Mouse (Mus musculus) gastrocnemius, adult 18-20 months (tissue): ENCODE results near the gene Avil. TPM values are rescaled to one million over a fixed set of nuclear protein-coding genes. Genes with fewer than 3 reads are reported as not detected.
A peak's percentile ranks its signal among the peaks of the same experiment; 100 is the strongest.

Source experiments
- DNase-seq: peaks from one replicate; pipeline ENCODE4 v3.0.0; 2021; ENCODE audit warnings: low spot score
- total RNA-seq, 2 experiments: library from RNA; stranded (reverse); gene quantifications; 2 replicates each; pipeline ENCODE4 v1.2.3; 2021

Gene Avil
- total RNA-seq, 2 experiments from 2014 or later = 2.9 to 3.6 TPM

DNA sequence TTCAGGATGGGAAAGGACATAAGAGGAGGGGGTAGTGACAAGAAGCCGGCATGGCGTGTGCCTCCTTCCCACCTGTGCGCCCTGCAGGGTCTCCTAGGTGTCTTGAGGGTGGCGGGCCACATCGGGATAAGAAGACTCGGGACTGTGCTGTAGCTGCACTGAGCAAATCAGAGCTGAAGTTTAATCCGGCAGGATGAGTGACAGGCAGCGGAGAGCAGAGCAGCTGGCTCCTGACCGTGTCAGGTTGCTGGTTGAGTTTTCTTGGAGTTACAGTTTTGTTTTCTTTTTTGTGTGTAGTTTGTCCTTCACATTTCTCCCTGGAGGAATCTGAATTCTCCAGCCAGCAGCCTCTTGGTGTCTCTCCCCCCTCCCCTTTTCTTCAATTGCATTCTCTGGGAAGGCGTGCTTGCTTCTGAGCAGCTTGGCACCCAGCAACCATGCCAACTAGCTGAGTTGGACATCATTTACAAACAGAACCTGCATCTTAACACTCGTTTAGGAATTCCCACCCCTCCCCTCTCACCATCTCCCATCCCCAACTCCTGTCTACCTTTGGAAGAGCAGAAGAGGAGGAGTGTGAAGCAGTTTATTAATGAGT lies 19.5 kb upstream of the Avil start:
- DNase-seq = peak; percentile 64

DNA sequence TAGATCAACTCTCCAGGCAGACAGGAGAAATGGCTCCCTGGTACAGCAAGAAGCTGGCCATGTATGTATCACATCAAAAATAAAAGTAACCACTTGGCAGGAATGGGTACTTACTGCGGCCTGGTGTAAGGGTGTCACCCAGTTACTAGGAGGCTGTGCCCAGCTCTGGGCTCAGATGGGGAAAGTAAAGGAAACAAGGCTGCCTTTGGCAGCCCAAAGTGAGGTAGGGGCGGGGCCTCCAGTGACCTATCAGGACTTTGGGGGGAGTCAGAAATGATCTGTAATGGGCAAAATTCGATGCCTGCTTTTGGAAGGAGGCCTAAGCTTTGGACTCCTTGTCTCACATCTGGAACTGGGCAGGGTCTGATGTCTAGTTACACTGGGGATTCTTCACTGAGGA lies 18.8 kb upstream of the Avil start:
- no peak for DNase-seq

DNA sequence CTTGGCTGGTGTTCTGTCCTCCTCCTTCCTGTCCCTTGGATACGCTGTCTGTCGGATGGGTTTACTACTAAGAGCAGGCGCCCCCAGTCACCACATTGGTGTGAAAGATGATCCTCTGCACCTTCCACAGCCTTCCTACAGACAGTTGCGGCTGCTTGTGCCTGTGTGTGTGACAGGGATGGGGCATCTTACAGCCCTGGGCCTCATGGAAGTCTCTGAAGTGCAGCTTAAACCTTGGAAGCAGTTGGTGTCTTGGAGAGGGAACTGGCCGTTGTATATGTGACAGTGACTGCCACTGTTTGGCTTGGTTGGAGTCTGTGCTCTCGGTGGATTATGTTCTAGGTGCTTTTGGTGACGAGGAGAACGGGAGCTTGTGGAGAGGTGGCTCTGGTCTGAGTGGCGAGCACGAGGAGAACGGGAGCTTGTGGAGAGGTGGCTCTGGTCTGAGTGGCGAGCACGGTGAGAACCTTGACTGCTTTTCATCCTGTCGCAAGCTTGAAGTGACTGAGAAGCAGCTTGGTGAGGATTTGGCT lies 17.2 kb upstream of the Avil start:
- DNase-seq = no peak

DNA sequence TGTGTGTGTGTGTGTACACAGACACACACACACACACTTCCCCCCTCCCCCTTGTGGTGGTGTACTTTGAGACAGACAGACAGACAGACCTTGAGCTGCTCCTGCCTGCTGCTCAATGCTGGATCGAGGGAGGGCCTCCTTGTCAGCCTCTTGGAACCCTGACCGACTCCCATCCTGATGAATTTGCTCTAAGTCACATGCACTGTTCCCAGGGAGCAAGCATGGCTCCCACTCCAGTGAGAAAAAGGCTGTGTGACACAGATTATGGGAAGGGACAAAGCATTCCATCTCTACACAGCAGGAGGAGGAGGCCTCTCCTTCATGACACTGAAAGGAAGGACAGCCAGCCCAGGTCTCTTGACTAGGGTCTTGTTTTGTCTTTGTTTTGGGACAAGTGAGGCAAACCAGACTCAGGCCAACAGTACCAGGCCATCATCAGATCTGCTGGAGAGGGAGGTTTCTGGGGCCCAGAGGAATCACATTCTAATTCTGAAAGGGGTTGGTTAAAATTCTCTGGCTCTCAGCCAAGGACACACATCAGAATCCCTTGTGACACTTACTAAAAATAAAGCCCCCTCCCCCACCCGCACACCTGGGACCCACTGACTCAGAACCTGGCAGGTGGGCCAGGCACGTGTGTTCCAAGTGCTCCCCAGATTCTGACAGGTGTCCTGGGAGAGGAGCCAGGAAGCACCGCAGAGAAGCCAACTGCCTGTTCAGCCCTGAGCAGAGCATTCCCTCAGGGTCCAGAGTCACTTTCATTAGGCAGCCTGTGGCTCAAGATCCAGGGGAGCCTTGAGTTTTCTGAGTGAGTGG lies 16.1 kb upstream of the Avil start:
- peak; percentile 78 for DNase-seq

DNA sequence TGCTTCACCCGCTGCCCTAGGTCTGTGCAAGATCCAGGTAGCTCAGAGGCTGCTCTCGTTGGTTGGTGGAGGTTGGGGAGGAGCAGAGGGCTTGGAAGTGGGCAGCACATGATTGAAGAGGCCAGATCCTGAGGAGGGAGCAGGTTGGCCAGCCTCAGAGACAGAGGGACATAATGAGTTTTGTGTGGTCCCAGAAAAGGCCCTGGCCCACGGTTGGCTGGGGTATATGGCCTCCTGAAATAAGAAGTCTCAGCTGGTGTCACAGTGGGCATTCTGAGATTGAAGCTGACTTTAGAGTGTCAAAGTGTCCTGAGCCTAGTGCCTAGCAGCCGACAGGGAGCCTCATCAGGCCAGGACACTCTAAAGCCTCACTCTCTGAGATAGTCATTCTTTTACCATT lies 15.4 kb upstream of the Avil start:
- DNase-seq = no peak

DNA sequence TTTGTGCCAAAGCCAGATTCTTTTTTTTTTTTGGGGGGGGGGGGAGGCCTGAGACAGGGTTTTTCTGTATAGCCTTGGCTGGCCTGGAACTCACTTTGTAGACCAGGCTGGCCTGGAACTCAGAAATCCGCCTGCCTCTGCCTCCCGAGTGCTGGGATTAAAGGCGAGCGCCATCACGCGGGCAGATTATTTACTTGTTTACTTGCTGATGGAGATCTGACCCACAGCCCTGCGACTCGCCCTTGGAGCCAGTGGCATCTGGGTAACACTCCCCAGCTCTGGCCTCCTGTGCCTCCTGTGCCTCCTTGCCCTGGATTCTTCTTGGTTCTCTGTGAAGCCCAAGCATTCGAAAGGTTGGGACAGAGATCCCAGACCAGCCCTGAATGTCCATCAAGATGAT lies 14.9 kb upstream of the Avil start:
- no peak for DNase-seq

DNA sequence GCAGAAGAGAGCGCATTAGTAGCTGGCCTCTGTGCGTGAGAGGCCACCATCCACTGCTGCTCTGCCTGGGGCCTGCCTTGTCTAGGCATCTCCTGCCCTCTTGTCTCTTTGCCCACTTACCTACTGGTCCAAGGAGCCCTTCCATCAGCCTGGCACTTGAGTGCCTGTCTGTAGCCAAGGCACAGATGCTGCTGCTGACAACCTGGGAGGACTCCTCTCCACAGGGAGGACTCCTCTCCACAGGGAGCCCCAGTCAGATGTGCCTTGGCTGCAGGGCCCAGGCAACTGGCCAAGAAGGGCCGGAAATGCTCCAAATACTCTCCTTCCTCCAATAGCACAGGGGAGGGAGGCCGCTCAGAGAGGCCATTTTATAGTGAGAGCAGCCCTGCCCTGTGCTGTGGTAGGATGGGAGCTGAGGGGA lies 14.0 kb upstream of the Avil start:
- peak; percentile 92 for DNase-seq

DNA sequence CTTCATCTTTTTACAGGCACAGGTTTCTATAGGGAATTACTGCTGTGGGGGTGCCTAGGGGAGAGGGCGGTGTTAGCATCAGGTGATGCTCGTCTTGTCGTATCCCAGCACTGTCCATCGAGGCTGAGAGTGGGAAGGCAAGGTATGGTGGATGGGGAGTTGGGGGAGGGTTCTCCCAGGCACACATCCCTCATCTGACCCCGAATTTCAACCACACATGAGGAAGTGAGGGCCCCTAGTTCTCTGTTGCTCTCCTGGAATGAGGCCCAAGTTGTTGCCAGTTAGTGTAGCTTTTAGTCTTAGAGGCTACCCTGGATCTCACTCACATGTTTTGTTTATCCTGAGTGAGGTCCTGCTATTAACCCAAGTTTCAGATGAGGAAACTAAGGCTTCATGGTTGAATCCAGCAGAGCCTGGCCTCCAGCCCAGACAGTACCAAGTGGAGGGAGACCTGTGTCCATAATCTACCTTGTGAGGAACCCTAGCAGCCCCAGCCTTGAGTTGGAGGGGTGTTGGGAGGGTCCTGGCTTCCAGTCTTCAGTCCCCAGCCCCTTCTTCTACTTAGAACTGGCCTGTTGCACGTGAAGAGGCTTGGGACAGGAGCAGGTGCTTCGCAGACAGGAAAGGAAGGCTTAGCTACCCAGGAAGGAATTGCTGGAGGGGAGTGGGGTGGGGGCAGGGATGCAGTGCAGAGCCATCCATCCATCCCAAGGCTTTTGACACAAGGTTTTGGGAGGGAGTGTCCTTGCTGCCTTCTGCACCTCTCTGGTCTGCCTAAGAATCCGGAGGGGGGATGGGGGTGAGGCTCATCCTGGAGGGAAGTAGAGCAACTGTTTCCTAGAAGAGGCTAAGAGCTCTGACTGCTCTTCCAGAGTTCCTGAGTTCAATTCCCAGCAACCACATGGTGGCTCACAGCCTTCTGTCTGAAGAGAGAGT lies 13.1 kb upstream of the Avil start:
- no peak for DNase-seq

DNA sequence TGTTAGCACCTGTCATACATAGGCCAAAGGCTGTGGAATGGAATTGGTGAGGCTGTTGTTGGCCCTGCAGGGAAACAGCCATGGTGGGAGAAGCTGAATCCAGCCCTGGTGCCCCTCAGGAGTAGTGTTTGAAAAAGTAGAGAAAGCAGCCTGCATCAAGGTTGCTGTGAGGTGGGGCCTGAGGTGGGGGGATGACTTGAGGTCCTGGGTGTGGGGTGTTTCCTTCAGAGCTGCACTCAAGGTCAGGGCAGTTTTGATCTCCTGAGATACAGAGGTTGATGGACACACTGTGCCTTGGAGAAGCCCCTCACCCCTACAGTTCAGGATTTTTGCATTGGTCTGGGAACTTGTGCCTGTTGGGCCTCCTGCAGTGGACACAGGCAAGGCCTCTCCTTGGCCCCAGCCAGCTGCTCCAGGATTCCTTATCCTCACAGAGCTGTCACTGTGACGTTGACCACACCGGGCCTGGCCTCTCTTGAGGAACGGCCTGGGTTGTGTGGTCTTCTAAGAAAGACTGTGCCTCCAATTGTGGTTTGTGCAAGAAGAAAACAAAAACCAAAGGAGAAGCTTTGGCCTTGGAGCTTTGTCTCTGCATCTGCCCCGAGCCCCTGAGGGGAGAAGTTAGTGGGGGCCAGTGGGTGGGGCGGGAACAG lies 11.9 kb upstream of the Avil start:
- no peak for DNase-seq

DNA sequence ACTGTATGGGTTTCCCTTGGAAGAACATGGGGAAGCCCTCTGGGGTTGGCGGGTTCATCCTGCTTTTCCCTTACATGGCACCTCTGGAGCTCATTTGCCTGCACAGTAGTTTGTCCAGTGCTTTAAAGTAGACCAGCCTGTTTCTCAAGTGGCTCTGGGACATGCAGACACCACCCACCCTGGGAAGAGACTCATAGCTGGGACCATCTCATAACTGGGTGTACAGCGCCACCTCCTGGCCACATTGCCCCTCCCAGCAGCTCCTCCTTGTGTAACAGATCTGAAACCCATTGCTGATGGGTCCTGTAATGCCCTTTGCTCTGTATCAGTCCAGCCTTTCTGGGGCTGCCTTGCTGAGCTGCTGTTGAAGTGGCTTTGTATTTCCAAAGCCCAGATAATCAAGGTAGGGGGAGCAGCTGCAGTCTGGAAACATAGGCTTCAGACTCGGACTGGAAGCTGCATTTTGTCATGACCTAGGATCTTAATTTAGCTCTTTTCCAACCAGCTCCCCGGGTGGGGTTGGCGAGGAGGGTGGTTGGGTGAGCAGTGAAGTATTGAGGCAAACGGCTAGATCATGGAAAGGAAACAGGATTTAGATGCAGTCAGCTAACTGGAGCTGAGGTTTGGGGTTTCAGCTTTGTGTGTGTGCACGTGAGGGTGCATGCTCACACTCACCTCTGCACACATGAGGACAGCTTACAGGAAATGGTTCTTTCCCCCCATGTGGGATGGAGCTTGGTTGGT lies 10.0 kb upstream of the Avil start:
- peak; percentile 91 for DNase-seq

DNA sequence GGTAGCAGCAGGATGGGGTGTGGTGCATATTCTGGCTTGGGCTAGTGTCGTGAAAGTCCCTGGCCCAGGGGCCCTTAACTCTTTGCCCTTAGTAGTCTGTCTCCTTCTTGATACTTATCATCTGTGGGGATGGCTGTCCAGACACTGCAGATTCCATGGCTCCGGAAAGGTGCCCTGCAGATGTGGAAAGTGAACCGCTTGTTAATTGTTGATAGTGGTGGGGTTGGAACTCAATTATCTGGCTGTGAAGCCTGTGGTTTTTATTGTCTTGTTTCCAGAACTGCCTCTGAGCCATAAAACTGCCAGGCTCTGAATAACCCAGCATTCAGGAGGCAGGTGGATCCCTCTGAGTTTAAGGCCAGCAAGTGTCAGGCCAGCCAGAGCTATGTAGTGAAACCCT lies 8.8 kb upstream of the Avil start:
- no peak for DNase-seq

DNA sequence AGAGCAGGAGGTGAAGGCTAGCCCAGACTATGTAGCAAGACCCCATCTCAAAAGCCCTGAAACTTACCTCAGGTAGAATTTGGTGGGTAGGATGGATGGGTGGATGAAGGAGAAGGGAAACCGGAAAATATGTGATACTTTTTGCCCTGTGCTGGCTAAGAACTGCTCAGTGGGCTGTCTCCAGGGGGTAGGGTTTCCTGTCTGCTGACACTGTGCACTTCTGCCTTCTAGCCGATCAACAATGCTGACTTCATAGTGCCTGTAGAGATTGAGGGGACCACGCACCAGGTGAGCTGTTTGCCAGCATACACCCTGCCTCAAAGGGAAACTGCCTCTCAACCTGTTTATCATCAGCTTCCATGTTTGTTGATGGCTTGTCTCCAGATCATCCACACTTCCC lies 6.9 kb upstream of the Avil start:
- DNase-seq = no peak

DNA sequence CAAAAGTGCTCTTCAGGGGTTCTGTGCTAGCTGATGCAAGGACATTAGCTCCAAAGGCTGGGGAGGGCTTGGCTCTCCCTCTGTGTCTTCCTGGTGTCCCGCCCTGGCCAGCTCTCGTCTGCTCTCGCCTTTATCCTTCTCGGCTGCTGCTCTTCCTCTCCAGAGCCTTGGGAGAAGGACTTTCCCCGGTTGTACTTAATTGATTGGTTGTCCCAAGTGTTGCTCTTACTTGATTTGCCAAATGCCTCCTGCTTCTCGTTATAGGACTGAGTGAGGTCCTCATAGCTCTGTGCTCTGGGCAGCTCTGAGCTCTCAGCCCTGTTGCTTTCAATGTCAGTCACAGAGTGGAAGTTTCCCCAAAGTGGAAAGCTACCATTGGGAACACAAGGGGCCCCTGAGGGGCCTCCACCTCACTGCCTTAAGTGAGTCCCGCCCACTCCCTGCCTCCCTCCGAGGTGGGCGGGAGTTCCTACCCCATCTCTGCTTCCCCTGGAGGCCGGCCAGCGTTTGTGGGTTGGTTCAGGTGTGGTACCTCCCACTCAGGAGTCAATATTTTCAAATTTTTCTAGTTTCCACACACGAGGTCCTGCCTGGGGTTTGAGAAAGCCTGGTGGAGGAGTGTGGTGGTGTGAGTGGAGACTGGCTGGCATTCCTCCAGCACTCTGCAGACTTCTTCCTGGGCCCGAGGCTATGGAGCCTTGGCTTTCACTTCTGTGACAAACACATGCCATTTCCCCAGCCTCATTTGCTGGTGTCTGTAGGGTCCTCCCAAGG lies 3.0 kb upstream of the Avil start:
- DNase-seq = no peak

DNA sequence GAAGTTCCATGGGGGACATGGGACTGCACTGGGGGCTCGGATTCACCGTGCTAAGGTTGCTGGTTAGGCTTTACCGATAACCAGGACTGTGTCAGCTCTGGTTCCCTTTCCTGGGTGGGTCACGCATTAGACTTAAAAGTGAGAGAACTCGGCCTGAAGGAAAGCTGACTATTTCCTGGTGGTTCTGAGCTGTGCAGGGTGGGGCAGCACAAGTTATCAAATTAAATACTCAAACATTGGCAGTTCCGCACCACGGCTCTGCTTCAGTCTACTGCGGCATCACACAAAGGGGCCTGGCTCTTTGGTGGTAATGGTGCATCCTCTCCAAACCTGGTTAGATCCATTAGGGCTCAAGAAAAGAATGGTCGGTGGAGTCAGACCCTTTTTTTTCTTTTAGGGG lies 788 bp downstream of the Avil start:
- DNase-seq = no peak

DNA sequence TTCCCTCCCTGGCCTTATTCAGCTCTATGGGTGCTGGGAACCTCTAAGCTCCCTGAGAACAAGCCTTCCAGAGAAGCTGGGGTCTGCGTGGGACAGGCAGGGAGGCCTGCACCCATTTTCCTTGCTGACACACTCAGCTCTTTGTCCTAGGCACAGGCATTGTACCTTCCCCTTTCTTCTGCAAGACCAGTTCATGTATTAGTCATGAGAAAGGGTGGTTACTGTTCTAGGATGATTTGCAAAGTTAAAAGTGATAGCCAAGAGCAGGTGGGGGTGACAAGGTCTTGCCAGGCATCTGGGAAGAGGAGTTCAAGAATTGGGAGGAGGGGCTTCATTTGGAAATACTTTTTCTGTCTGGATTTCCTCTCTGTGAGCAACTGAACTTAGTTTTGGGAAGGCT lies 1.5 kb downstream of the Avil start:
- no peak for DNase-seq

DNA sequence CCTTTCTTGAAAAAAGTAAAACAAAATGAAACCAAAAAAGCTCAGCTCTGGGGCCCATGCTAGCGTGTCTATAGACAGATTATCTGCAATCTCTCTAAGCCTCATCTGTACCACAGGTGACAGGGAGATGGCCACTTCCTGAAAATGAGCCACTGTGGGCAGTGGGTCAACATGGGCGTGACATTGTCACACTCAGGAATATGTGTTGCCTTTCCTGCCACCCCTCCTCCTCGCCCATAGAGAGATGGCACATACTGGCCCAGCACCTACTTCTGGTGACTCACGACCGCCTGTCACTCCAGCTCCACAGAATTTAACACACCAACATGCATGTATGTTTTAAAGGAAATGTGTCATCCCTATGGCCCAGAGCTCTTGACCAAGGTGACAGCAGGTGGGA lies 2.3 kb downstream of the Avil start:
- no peak for DNase-seq

DNA sequence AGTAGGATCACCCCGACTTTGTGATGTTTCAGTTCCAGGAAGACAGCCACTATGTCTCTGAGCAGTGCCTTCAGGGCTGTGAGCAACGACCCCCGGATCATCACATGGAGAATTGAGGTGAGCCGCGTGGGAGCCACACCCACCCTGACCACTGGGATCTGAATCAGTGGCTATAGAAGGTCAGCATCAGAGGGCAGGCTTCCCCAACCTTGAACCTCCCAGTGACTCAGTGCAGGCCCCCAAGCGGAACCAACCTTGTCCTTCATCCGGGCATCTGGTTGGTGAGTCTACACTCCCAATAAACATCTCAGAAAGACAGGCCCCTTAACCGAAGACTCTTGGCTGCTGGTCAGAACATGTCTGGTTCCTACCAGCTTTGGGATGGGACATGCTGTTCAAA lies 2.8 kb downstream of the Avil start:
- DNase-seq = no peak

DNA sequence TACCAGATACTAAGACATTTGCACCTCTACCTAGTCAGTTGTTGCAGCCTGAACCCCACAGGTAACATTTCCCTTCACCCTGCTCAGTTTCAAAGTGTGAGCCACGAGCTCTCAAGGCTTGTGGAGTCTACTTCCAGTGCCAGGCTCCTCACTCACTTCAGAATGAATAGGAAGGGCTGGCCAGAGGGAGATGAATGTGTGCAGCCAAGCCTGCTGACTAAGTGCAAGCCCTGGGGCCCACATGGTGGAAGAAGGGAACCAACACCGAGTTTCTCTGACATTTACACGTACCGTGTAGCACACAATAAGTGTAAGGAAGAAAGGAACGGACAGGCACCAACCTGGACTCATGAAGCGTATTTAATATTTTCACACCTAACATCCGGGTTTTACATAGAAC lies 3.3 kb downstream of the Avil start:
- no peak for DNase-seq

DNA sequence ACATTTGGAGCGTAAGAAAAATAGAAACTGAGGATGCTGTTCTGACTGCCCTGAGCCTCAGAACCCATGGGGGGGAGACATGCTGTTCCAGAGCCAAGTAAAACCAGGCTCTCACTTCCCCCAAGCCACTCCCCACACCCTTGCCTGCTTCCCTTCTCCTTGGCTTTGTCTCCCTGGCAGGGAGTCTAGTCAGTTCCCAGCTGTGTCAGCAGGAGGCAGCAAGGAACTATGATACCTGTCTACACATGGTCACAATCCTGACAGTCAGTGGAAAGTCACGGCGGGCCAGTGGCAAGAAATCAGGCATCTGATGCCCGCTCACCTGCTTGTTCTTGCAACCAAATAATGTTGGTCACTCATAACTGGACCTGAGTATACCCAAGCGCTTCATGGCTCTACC lies 16.0 kb downstream of the Avil start:
- no peak for DNase-seq

DNA sequence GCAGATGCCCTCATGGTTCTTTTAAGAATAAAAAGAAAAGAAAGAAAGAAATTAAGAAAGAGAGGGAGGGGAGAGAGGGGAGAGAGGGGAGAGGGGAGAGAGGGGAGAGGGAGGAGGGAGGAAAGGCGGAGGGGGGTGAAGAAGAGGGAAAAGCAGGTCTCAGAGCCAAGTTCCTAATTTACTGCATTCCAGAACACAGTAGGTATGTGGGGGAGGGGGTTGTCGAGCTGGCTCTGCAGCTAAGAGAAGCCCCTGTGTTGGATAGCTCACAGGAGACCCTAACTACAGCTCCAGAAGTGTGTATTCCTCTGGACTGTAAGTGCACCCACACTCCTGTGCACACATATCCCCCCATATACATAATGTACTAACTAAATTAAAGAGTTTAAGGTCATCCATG lies 16.6 kb downstream of the Avil start:
- no peak for DNase-seq
